Mouse (Mus musculus) kidney, adult 8-10 months (tissue): ENCODE measurements around the gene Lrriq4.

Experiments used
- DNase-seq, 2 experiments: peaks; one replicate each; pipeline ENCODE4 v3.0.0; 2022

Gene Lrriq4

GRCm38 (mm10) chr3:30687216-30687615 lies 42.9 kb downstream of the Lrriq4 start:
- DNase-seq: no peak

- DNase-seq: no peak
Measured at GRCm38 (mm10) chr3:30690976-30691375, 46.7 kb downstream of the Lrriq4 start.

- no peak for DNase-seq
Measured at GRCm38 (mm10) chr3:30695661-30696060, 51.4 kb downstream of the Lrriq4 start.

- DNase-seq: peak; percentile 84 to 88
Measured at GRCm38 (mm10) chr3:30696346-30696745, 52.0 kb downstream of the Lrriq4 start.

- DNase-seq: no peak
Measured at GRCm38 (mm10) chr3:30697891-30698290, 53.6 kb downstream of the Lrriq4 start.

- peak in 1 of 2 experiments; percentile 19 for DNase-seq
Measured at GRCm38 (mm10) chr3:30699711-30700505, 55.6 kb downstream of the Lrriq4 start, which contains the start of gene Lrrc31. Lrrc31 (minus strand) TSS chr3:30699843.

GRCm38 (mm10) chr3:30705977-30706376 lies 61.7 kb downstream of the Lrriq4 start:
- DNase-seq: no peak

- no peak for DNase-seq
Measured at GRCm38 (mm10) chr3:30706614-30707276, 62.4 kb downstream of the Lrriq4 start.

GRCm38 (mm10) chr3:30710191-30710590 lies 65.9 kb downstream of the Lrriq4 start:
- peak; percentile 47 to 68 for DNase-seq

GRCm38 (mm10) chr3:30713334-30713733 lies 69.0 kb downstream of the Lrriq4 start:
- DNase-seq: peak in 1 of 2 experiments; percentile 61

GRCm38 (mm10) chr3:30718649-30719048 lies 74.3 kb downstream of the Lrriq4 start:
- no peak for DNase-seq
